Mouse (Mus musculus) hindbrain, embryonic 16.5 days (tissue): Measurements from ENCODE around the gene Mcat. TPM values are rescaled to one million over a fixed set of nuclear protein-coding genes. Genes with fewer than 3 reads are reported as not detected.
"Not testable (repeated sequence)": the region's sequence is repeated elsewhere in the genome, so short reads cannot be mapped to it uniquely, and the experiment has no call there.

Experiments
- ATAC-seq: fragments of 200-750 bp; cut with Nextera tagmentation; 2 replicates; pipeline ENCODE4 v1.8.0; 2017; ENCODE audit warnings: moderate TSS enrichment, moderate library complexity
- H3K27ac ChIP-seq: fragments of 300-500 bp; sonication (generic); 2 replicates; pipeline ENCODE4 v1.5.1; 2014; ENCODE audit warnings: low read depth, mild to moderate bottlenecking, control low read depth, low read length, moderate library complexity
- H3K27me3 ChIP-seq: fragments of 300-500 bp; sonication (generic); replicated peaks from 2 replicates; pipeline ENCODE4 v1.6.1; 2014; ENCODE audit warnings: low read length; ENCODE audit not compliant: control insufficient read depth, insufficient read depth
- H3K36me3 ChIP-seq: fragments of 300-500 bp; sonication (generic); 2 replicates; pipeline ENCODE4 v1.6.1; 2014; ENCODE audit warnings: mild to moderate bottlenecking, low read length, moderate library complexity, mixed read lengths; ENCODE audit not compliant: control insufficient read depth, insufficient read depth
- H3K4me1 ChIP-seq: fragments of 300-500 bp; sonication (generic); 2 replicates; pipeline ENCODE4 v1.6.1; 2014; ENCODE audit warnings: low read depth, low read length; ENCODE audit not compliant: control insufficient read depth, insufficient read depth
- H3K4me2 ChIP-seq: fragments of 300-500 bp; sonication (generic); 2 replicates; pipeline ENCODE4 v1.6.1; 2014; ENCODE audit warnings: mild to moderate bottlenecking, low read length, control low read depth, moderate library complexity
- H3K4me3 ChIP-seq: fragments of 300-500 bp; sonication (generic); 2 replicates; pipeline ENCODE4 v1.5.1; 2014; ENCODE audit warnings: mild to moderate bottlenecking, low read length, control low read depth, moderate library complexity
- H3K9ac ChIP-seq: fragments of 300-500 bp; sonication (generic); 2 replicates; pipeline ENCODE4 v1.6.1; 2014; ENCODE audit warnings: low read depth, mild to moderate bottlenecking, control low read depth, low read length, moderate library complexity
- H3K9me3 ChIP-seq: fragments of 300-500 bp; sonication (generic); 2 replicates; pipeline ENCODE4 v1.6.1; 2014; ENCODE audit warnings: mild to moderate bottlenecking, low read length, moderate library complexity; ENCODE audit not compliant: control insufficient read depth
- WGBS: fragments of 180-500 bp; shearing (Covaris S2); extraction: QIAGEN DNeasy Blood & Tissue Kit; methylation state at CpG from one replicate; pipeline ENCODE4 v1.1.7; 2014; 5-methylcytosine and 5-hydroxymethylcytosine counted together
- microRNA-seq: library from miRNA; unstranded; fragments of <30 nt; microRNA quantifications from one replicate; pipeline ENCODE4, GENCODE M21; 2017
- polyA plus RNA-seq: library from polyadenylated mRNA; unstranded; fragments of >200 nt; fragmentation: Nextera tagmentation; extraction: Ambion mirVana; gene quantifications from 2 replicates; pipeline ENCODE4 v1.2.1, GENCODE M21; 2015

Mcat gene
- polyA plus RNA-seq, 1 experiment from 2014 or later = 32.7 TPM

GRCm38 (mm10) chr15:83510805-83511405, 52.7 kb downstream of the Mcat start, which contains the start of gene Ttll1:
Gene Ttll1, minus strand, starts transcription at chr15:83510893.
- peak within 1 kb of the TSS; percentile 72 for H3K4me2 ChIP-seq
- no peaks in the 10 kb centered on the region for H3K9me3 ChIP-seq
- H3K4me1 ChIP-seq = peaks cover 15% of the 10 kb centered on the region
- H3K9ac ChIP-seq = peak within 1 kb of the TSS; percentile 74
- H3K4me3 ChIP-seq = peak within 1 kb of the TSS; percentile 59
- H3K36me3 ChIP-seq = no peaks in the 10 kb centered on the region
- peak; percentile 97 for ATAC-seq
- peak within 1 kb of the TSS; percentile 82 for H3K27ac ChIP-seq
- H3K27me3 ChIP-seq = no peaks in the 10 kb centered on the region
- 12% methylated on average over 41 of the region's 41 CpGs for WGBS

GRCm38 (mm10) chr15:83509950-83510804, 53.4 kb downstream of the Mcat start:
- H3K27me3 ChIP-seq = no peaks in the 10 kb centered on the region

GRCm38 (mm10) chr15:83501483-83501882, 62.1 kb downstream of the Mcat start:
- ATAC-seq, H3K9ac ChIP-seq, H3K9me3 ChIP-seq, H3K4me2 ChIP-seq, H3K4me3 ChIP-seq, H3K4me1 ChIP-seq, H3K27me3 ChIP-seq, H3K27ac ChIP-seq: not testable (repeated sequence)
- WGBS = 79% methylated on average over 6 of the region's 6 CpGs
- H3K36me3 ChIP-seq = peaks cover 64% of the 10 kb centered on the region

More at GRCm38 (mm10) chr15:83509950-83510804, 53.4 kb downstream of the Mcat start:
- Histone ChIP-seq H3K36me3 (no peaks in the 10 kb centered on the region), H3K9ac (peak overlapping the region; percentile 74), H3K4me1 (peaks cover 15% of the 10 kb centered on the region), H3K9me3 (no peaks in the 10 kb centered on the region), H3K27ac (peak overlapping the region; percentile 82), H3K4me2 (peak overlapping the region; percentile 72), H3K4me3 (peak overlapping the region; percentile 59)
- peak; percentile 87 for ATAC-seq
- 24% methylated on average over 17 of the region's 17 CpGs for WGBS

- Histone ChIP-seq H3K36me3 (peaks cover 74% of the 10 kb centered on the region), H3K4me3 (no peak overlapping the region), H3K27me3 (no peaks in the 10 kb centered on the region), H3K27ac (no peak overlapping the region), H3K4me1 (no peaks in the 10 kb centered on the region), H3K9ac (no peak overlapping the region), H3K9me3 (no peaks in the 10 kb centered on the region), H3K4me2 (no peak overlapping the region)
- WGBS = 65% methylated on average over 3 of the region's 3 CpGs
- no peak for ATAC-seq
Observed at GRCm38 (mm10) chr15:83500352-83500751, 63.2 kb downstream of the Mcat start.

GRCm38 (mm10) chr15:83499211-83499755, 64.3 kb downstream of the Mcat start:
- ATAC-seq = no peak
- Histone ChIP-seq H3K9me3 (no peaks in the 10 kb centered on the region), H3K36me3 (peaks cover 72% of the 10 kb centered on the region), H3K9ac (no peak overlapping the region), H3K4me2 (no peak overlapping the region), H3K4me1 (no peaks in the 10 kb centered on the region), H3K4me3 (no peak overlapping the region), H3K27ac (no peak overlapping the region), H3K27me3 (no peaks in the 10 kb centered on the region)
- 94% methylated on average over 10 of the region's 10 CpGs for WGBS

GRCm38 (mm10) chr15:83497299-83497698, 66.3 kb downstream of the Mcat start:
- H3K9ac ChIP-seq = no peak overlapping the region
- 89% methylated on average over 6 of the region's 6 CpGs for WGBS
- H3K27me3 ChIP-seq = no peaks in the 10 kb centered on the region
- ATAC-seq = no peak
- H3K4me1 ChIP-seq = no peaks in the 10 kb centered on the region
- H3K36me3 ChIP-seq = peaks cover 69% of the 10 kb centered on the region
- no peak overlapping the region for H3K4me3 ChIP-seq
- H3K27ac ChIP-seq = no peak overlapping the region
- H3K4me2 ChIP-seq = no peak overlapping the region
- H3K9me3 ChIP-seq = no peaks in the 10 kb centered on the region

Small RNA genes lying within 50 kb of the gene (microRNA-seq; reads per million reads assigned to microRNA genes)
- not detected for gene Gm24575

Other genes starting within 250 kb of the Mcat start
- 39.4 and 43.3 TPM in 2 replicates for gene Arfgap3, start 213.5 kb downstream of the Mcat start, polyA plus RNA-seq
- 26.9 and 32.1 TPM in 2 replicates for gene Pacsin2, start 99.2 kb downstream of the Mcat start, polyA plus RNA-seq
- 119 and 127 TPM in 2 replicates for gene Ttll1, start 52.9 kb downstream of the Mcat start, polyA plus RNA-seq
- gene Bik, start 36.9 kb downstream of the Mcat start, polyA plus RNA-seq = 0.29 and 0.65 TPM in 2 replicates
- gene Tspo, start 195 bp downstream of the Mcat start, polyA plus RNA-seq = 11.5 and 12.7 TPM in 2 replicates
- gene Ttll12, start 31.4 kb upstream of the Mcat start, polyA plus RNA-seq = 42.6 and 49.6 TPM in 2 replicates
- gene Scube1, start 161.2 kb upstream of the Mcat start, polyA plus RNA-seq = 5.8 and 9.2 TPM in 2 replicates
- 18.9 and 30.0 TPM in 2 replicates for gene Mpped1, start 215.7 kb upstream of the Mcat start, polyA plus RNA-seq